Mouse (Mus musculus) left cerebral cortex, adult 18-20 months (tissue): ENCODE results near the gene Lipa. TPM values are rescaled to one million over a fixed set of nuclear protein-coding genes. Genes with fewer than 3 reads are reported as not detected.
A peak's percentile ranks its signal among the peaks of the same experiment; 100 is the strongest.

Experiments
- DNase-seq, 2 experiments: peaks; one replicate each; pipeline ENCODE4 v3.0.0; 2021 to 2022; ENCODE audit warnings: low spot score in 2 of 2, mixed read lengths in 1 of 2
- total RNA-seq, 2 experiments: library from RNA; stranded (reverse); gene quantifications; 2 replicates each; pipeline ENCODE4 v1.2.3; 2021

Lipa gene
- total RNA-seq, 2 experiments from 2014 or later = 17.1 to 18.5 TPM

- DNase-seq = no peak
Observed at GRCm38 (mm10) chr19:34523106-34523725, 4.1 kb downstream of the Lipa start.

DNA sequence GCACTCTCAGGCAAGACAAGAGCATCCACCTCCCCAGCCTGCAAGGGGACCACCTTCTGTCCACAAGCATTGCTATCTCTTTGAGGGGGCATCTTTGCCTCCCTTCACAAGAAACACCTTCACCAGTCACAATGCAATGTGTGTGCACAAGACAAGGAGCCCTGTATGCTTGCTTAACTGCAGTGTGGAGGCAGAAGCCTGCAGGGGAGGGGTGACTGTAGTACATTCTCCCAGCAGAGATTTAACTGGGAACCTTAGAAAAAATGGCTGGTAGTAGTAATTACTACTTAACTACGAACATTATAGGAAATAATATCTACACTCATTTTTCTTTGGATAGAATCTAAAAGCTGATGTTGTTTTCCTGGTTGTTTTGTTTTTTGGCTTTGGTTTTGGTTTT lies 5.3 kb downstream of the Lipa start:
- DNase-seq = no peak

GRCm38 (mm10) chr19:34521361-34521760 lies 5.9 kb downstream of the Lipa start:
- no peak for DNase-seq

GRCm38 (mm10) chr19:34520051-34520450 lies 7.2 kb downstream of the Lipa start:
- no peak for DNase-seq

- DNase-seq = no peak
Observed at GRCm38 (mm10) chr19:34519646-34520045, 7.6 kb downstream of the Lipa start.

- DNase-seq = no peak
Observed at GRCm38 (mm10) chr19:34518786-34519185, 8.5 kb downstream of the Lipa start.

DNA sequence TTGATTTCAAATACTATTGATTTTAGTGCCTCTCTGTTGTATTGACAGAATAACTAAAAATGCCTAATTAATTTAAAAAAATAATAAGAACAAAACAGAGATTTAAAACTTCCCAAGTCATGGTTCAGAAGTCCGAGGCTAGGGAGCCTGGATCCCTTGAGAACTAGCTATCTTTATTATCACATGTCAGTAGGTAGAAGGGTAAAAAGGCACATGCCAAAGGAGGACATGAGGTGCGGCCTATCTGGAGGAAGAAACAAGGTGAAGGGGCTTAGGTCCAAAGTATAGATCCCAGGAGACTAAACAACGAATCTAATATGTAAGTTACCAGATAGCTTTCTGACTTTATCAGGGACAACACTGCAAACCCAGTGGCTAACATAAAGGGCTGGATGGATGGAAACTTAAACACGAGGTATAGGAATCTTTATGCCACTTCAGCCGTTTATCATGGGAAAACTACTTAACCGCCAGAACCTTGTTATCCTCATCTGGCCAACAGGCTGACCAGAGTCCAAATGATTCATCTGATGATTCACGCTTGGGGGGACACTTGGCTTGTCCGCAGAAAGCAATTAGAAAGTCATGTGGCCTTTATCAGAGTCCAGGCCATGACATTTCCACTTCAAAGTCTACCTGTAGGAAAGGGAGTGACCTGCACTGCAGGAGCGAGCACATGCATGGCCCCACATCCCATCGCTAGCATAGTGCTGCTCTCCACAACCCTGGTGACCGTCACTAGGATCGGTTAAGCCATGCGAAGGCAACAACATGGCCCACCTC lies 9.3 kb downstream of the Lipa start:
- DNase-seq = no peak

DNA sequence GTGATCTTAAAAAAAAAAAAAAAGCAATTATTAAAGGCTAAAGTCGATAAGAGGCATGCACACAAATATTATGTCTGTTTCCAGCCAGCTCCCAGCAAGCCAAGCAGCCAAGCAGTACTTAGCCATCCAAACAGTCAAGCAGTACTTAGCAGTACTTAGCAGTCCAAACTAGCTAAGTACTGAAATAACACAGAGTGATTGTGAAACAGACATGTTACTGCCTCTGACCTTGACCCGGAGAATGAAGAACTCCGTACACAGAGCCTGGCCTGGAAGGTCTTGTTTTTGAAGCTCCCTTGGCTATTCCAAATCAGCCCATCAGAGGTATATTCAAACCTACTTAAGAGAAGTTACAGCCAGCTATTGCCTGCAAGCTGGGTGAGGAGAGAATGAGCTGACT lies 10.1 kb downstream of the Lipa start:
- DNase-seq = no peak

- no peak for DNase-seq
Observed at GRCm38 (mm10) chr19:34516346-34516745, 10.9 kb downstream of the Lipa start.

DNA sequence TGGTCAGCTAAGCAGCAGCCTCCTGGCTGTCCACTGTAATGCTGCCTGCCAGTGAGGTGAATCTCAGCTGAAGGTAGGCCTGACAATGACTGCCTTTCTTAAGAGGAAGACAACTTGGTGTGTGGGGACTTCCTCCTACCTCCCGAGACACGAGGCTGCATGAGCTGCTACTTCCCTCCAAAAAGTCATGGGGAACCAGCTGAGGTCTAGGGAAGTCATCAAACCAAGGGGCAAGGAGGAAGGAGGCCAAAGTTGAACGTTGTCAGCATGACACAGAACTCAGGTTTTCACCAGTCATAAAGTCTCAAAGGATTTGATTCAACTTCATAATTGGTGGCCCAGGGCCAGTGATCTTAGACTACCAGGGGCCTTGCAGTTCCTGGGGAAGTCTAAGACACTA lies 11.6 kb downstream of the Lipa start:
- no peak for DNase-seq

- DNase-seq = no peak
Observed at GRCm38 (mm10) chr19:34511528-34511927, 15.7 kb downstream of the Lipa start.

DNA sequence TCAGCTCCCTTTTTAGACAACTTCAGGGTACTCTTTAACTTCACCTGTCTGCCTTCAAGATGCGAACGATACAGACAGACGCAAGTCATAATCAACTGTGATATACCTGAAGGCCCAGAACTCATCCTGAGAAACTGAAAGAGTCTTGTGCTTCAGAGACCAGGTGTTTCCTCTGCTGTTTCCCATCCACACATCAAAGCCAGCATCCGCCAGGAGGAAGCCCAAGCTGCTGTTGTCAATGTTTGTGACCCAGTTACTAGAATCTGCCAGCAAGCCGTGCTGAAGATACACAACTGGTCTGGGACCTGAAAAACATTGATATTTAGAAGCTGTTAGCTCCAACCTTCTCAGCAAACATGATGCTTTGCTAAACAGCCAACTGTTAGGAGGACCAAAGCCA lies 16.6 kb downstream of the Lipa start:
- no peak for DNase-seq

DNA sequence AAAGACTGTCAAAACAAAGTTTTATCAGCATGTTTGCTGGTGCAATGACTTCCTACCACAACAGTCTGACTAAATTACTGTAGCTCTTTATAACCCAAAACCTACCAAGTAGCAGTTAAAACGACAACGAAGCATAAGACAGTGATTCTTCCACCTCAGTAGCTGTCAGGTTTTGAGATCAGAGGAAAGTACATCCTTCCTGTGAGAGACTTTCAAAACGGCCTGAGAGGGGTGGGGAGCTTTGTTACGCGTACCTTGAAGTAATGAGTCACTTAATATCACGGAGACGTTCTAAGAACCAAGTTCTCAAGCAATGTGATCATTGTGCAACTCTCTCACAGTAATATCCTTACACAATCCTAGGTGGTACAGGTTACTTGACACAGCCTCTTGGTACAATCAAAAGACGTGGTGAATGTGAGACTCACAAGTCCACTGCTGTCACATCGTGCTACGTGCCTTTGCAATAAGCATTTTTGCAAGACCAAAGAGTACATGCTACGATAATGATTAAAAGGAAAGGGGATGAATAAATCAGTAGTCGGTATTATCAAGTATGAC lies 22.0 kb downstream of the Lipa start:
- no peak for DNase-seq

GRCm38 (mm10) chr19:34500763-34501162 lies 26.5 kb downstream of the Lipa start:
- peak; percentile 36 to 43 for DNase-seq

DNA sequence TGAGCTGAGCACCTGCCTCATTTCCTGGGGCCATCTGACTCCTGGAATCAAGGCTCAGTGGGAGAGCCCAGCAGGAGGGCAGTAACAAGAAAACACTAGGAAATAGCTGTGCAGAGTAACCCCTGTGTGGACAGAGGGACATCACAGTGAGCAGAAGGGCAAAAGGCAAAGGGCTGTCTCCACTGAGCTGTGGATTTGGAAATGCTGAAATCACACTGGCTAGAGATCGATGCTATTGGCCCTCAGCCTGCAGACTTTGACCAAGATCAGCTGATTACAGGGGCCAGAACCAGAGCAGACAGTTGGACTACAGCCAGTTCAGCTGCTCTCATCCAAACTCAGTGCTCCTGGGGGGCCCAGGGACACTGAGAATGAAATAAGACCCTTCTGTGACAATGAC lies 30.9 kb downstream of the Lipa start:
- DNase-seq = no peak

DNA sequence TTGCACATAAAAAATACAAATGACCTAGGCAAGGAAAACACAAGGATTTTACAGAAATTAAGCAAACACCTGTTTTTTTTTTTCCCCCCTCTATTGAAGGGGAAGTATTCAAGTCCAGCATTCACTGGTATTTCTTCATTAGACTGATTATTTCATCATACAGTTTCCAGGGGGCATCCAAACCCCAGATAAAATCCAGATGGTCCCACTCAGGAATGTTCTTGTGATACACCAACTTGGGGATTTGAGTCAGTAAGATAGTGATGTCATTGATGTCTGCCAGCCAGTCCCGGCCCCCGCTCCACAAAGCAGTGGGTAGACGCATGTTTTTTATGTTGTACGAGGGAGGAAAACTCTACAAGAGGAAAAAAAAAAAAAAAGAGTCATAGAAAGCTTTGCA lies 33.4 kb downstream of the Lipa start:
- no peak for DNase-seq

- DNase-seq = peak; percentile 17 to 31
Observed at GRCm38 (mm10) chr19:34483547-34483946, 43.7 kb downstream of the Lipa start.

GRCm38 (mm10) chr19:34474991-34475971 lies 52.0 kb downstream of the Lipa start, which contains the start of gene Ch25h:
Gene Ch25h (minus strand): TSS chr19:34475164.
- peak; percentile 11 to 29 for DNase-seq

GRCm38 (mm10) chr19:34474228-34474990 lies 52.9 kb downstream of the Lipa start:
- DNase-seq = peak in 1 of 2 experiments; percentile 10

- no peak for DNase-seq
Observed at GRCm38 (mm10) chr19:34471703-34472102, 55.6 kb downstream of the Lipa start.
